ENCODE assay signal across 12 mouse cellular contexts in genomic region chr19:8019904-8020349, GRCm38 (mm10). TPM values are rescaled to one million over a fixed set of nuclear protein-coding genes. Genes with fewer than 3 reads are reported as not detected.
DNase-seq lines count a peak whose midpoint lies in the region; ATAC-seq and TF ChIP-seq lines count a peak whose summit lies in the region.
"Had no signal": no experiment of that assay in that cellular context is flagged by ENCODE, and none has a peak within 500 bp of the region (broad histone marks: within the 10 kb centered on the region; RNA-seq: fewer than 3 reads in every experiment).

No protein-coding gene starts in this region.

- no peak overlapping the region for H3K9ac ChIP-seq in heart, embryonic 15.5 days
- no peak overlapping the region for H3K9ac ChIP-seq in heart, embryonic 12.5 days
- no peak overlapping the region for H3K9ac ChIP-seq in kidney, embryonic 15.5 days
- H3K9ac ChIP-seq: hindbrain, embryonic 12.5 days; limb, embryonic 12.5 days had no signal

- no peak for TF ChIP-seq POLR2A in bone marrow, adult 2 months (IDR thresholded peaks at IDR 0.05; ENCODE audit: borderline replicate concordance, control insufficient read depth, low read depth, low read length)

- H3K27ac ChIP-seq in heart, embryonic 15.5 days = no peak overlapping the region
- H3K27ac ChIP-seq in heart, embryonic 12.5 days (ENCODE audit: poor library complexity, severe bottlenecking) = no peak overlapping the region
- peak overlapping the region; percentile 96 for H3K27ac ChIP-seq in bone marrow, adult 2 months (ENCODE audit: control insufficient read depth, insufficient read depth, low read depth, low read length, poor library complexity)
- H3K27ac ChIP-seq in kidney, embryonic 15.5 days = no peak overlapping the region
- H3K27ac ChIP-seq: hindbrain, embryonic 12.5 days; limb, embryonic 12.5 days had no signal

- no peaks in the 10 kb centered on the region for H3K4me1 ChIP-seq in heart, embryonic 15.5 days (replicated peaks)
- H3K4me1 ChIP-seq in heart, embryonic 12.5 days (replicated peaks) = no peaks in the 10 kb centered on the region
- H3K4me1 ChIP-seq in bone marrow, adult 2 months (ENCODE audit: control insufficient read depth, insufficient read depth, low read length) = no peaks in the 10 kb centered on the region
- no peaks in the 10 kb centered on the region for H3K4me1 ChIP-seq in kidney, embryonic 15.5 days
- H3K4me1 ChIP-seq: hindbrain, embryonic 12.5 days; limb, embryonic 12.5 days had no signal

- no peaks in the 10 kb centered on the region for H3K36me3 ChIP-seq in heart, embryonic 15.5 days
- H3K36me3 ChIP-seq in heart, embryonic 12.5 days = no peaks in the 10 kb centered on the region
- peaks cover 4% of the 10 kb centered on the region; the same call in 1 of the 2 replicates for H3K36me3 ChIP-seq in splenic B cell, adult 2 months (ENCODE audit: control insufficient read depth, insufficient read depth, low read length, poor library complexity, severe bottlenecking)
- H3K36me3 ChIP-seq in kidney, embryonic 15.5 days = no peaks in the 10 kb centered on the region
- H3K36me3 ChIP-seq: hindbrain, embryonic 12.5 days; limb, embryonic 12.5 days had no signal

- DNase-seq in lung, postnatal 10 days = peak; percentile 7
- peak; percentile 96 for DNase-seq in splenic B cell, adult 2 months (ENCODE audit: low read depth, low spot score)
- no peak for DNase-seq in gastrocnemius, postnatal 25 days
- DNase-seq in urinary bladder, postnatal 4 days (ENCODE audit: low spot score in 2 of 2) = no peak

- H3K4me2 ChIP-seq in heart, embryonic 15.5 days = no peak overlapping the region
- no peak overlapping the region for H3K4me2 ChIP-seq in heart, embryonic 12.5 days
- H3K4me2 ChIP-seq in kidney, embryonic 15.5 days = no peak overlapping the region
- H3K4me2 ChIP-seq: hindbrain, embryonic 12.5 days; limb, embryonic 12.5 days had no signal

- ATAC-seq in heart, embryonic 15.5 days (replicated peaks; ENCODE audit: insufficient number of reproducible peaks, insufficient read depth, low FRiP score, low read depth) = no peak
- no peak for ATAC-seq in heart, embryonic 12.5 days (ENCODE audit: insufficient number of reproducible peaks, low FRiP score)
- no peak for ATAC-seq in kidney, embryonic 15.5 days (replicated peaks; ENCODE audit: low FRiP score)
- ATAC-seq: Patski had no signal

- 73% methylated on average over 13 of the region's 13 CpGs for WGBS in heart, embryonic 15.5 days
- 85% methylated on average over 13 of the region's 13 CpGs for WGBS in heart, embryonic 12.5 days
- WGBS in bone marrow, adult 2 months = 4% methylated on average over 13 of the region's 13 CpGs
- 89% methylated on average over 13 of the region's 13 CpGs for WGBS in kidney, embryonic 15.5 days

- H3K9me3 ChIP-seq in heart, embryonic 15.5 days (replicated peaks) = no peaks in the 10 kb centered on the region
- peaks cover 25% of the 10 kb centered on the region for H3K9me3 ChIP-seq in heart, embryonic 12.5 days (replicated peaks)
- peaks cover 10% of the 10 kb centered on the region for H3K9me3 ChIP-seq in kidney, embryonic 15.5 days (replicated peaks)

- peak overlapping the region; percentile 4; the same call in 1 of the 2 replicates for H3K4me3 ChIP-seq in heart, embryonic 15.5 days
- no peak overlapping the region for H3K4me3 ChIP-seq in heart, embryonic 12.5 days
- H3K4me3 ChIP-seq in bone marrow, adult 2 months (replicated peaks; ENCODE audit: control insufficient read depth, low read depth, low read length) = peak overlapping the region; percentile 86
- H3K4me3 ChIP-seq in kidney, embryonic 15.5 days (replicated peaks) = no peak overlapping the region
- H3K4me3 ChIP-seq: hindbrain, embryonic 12.5 days; limb, embryonic 12.5 days had no signal

- no peak for TF ChIP-seq CTCF in bone marrow, adult 2 months (IDR thresholded peaks at IDR 0.05; ENCODE audit: control insufficient read depth, insufficient read depth, low read length)

- no peaks in the 10 kb centered on the region for H3K27me3 ChIP-seq in heart, embryonic 15.5 days
- no peaks in the 10 kb centered on the region for H3K27me3 ChIP-seq in heart, embryonic 12.5 days (replicated peaks)
- H3K27me3 ChIP-seq in splenic B cell, adult 2 months (ENCODE audit: control insufficient read depth, insufficient read depth, low read length, poor library complexity, severe bottlenecking) = no peaks in the 10 kb centered on the region
- no peaks in the 10 kb centered on the region for H3K27me3 ChIP-seq in kidney, embryonic 15.5 days
- H3K27me3 ChIP-seq: hindbrain, embryonic 12.5 days; limb, embryonic 12.5 days; Patski had no signal

RNA-seq across cellular contexts. Expression of gene Slc22a27, which starts 54.1 kb away (rescaled TPM):
- not detected in 2 replicates for polyA plus RNA-seq in heart, embryonic 15.5 days (2015; fragmentation: Nextera tagmentation; extraction: Ambion mirVana)
- not detected in 2 replicates for polyA plus RNA-seq in heart, embryonic 12.5 days (2016; fragmentation: Nextera tagmentation; extraction: Ambion mirVana)
- not detected in 2 replicates for polyA plus RNA-seq in bone marrow, adult 2 months (2011; ENCODE audit: insufficient read depth, insufficient read length, low replicate concordance, missing spikeins)
- not detected for total RNA-seq in gastrocnemius, postnatal 25 days (2021)
- 0.81 and 0.85 TPM in 2 replicates for polyA plus RNA-seq in kidney, embryonic 15.5 days (2015; fragmentation: Nextera tagmentation; extraction: Ambion mirVana)
- polyA plus RNA-seq: embryonic facial prominence, embryonic 11.5 days; hindbrain, embryonic 12.5 days; limb, embryonic 12.5 days; Patski had no signal

Comparison
In these comparisons a context has a peak if more than half of its experiments do, and no peak if none do; other contexts are left out.
1. H3K4me3 ChIP-seq: peak in heart, embryonic 15.5 days (single experiment) and bone marrow, adult 2 months (single experiment); none in heart, embryonic 12.5 days (single experiment) and kidney, embryonic 15.5 days (single experiment).
2. DNase-seq: peak in lung, postnatal 10 days (single experiment) and splenic B cell, adult 2 months (single experiment); none in gastrocnemius, postnatal 25 days (single experiment) and urinary bladder, postnatal 4 days (0 of 2).